Comparison of ENCODE assay signal across 8 mouse cellular contexts in the genomic region with DNA sequence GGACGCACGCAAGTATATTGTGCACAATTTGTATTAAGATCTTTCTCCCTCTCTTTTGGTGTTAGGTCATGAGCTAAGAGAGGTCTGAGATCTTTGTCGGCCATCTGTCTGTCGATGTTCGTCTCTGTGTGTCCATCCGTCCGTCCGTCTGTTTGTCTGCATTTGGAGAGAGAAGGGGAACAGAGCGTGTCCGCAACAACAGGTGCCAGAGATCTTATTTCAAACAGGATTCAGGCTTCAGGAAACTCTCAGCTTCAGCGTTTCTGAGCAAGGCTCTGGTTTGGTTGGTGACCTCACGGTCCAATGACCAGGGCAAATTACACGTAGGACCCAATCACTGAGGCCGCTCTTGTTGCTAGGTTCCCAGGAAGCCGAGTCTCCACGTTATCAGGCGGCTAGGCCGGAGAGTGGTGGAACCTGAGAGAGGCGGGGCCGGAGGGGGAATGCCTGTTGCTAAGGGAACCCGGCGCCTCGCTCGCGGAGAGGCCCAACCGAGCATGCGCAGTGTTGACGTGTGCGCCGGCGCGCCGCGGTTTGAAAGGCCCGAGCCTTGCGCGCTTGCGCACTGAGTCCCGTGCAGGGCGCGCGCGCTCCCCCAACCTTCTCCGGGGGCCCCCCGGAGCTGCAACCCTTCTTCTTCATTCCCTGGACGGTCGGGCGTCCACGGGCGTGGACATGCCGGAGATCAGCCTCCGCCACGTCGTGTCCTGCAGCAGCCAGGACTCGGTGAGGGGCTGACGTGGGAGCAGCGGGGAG. TPM values are rescaled to one million over a fixed set of nuclear protein-coding genes. Genes with fewer than 3 reads are reported as not detected.
A peak's percentile ranks its signal among the peaks of the same experiment; 100 is the strongest.
DNase-seq lines count a peak whose midpoint lies in the region; ATAC-seq and TF ChIP-seq lines count a peak whose summit lies in the region.

No protein-coding gene starts in this region.

- H3K4me3 ChIP-seq in forebrain, embryonic 10.5 days = peak overlapping the region; percentile 73
- peak overlapping the region; percentile 94 for H3K4me3 ChIP-seq in heart, embryonic 15.5 days
- H3K4me3 ChIP-seq in liver, embryonic 14.5 days (ENCODE audit: insufficient read depth in 1 of 2, low read depth in 2 of 2, low read length in 2 of 2) = peak overlapping the region; percentile 92 to 93
- peak overlapping the region; percentile 73 for H3K4me3 ChIP-seq in neural tube, embryonic 11.5 days (ENCODE audit: low read depth, low read length)
- peak overlapping the region; percentile 60 for H3K4me3 ChIP-seq in stomach, postnatal 0 days (ENCODE audit: low read depth, low read length)

- peak; percentile 99 for ATAC-seq in heart, embryonic 15.5 days (replicated peaks; ENCODE audit: insufficient number of reproducible peaks, insufficient read depth, low FRiP score, low read depth)
- ATAC-seq in liver, embryonic 14.5 days (ENCODE audit: insufficient read depth) = peak; percentile 98
- peak; percentile 96 for ATAC-seq in neural tube, embryonic 11.5 days (ENCODE audit: insufficient read depth, low FRiP score, low TSS enrichment)
- peak; percentile 99 for ATAC-seq in stomach, postnatal 0 days (ENCODE audit: low FRiP score, low TSS enrichment)

- H3K4me2 ChIP-seq in heart, embryonic 15.5 days = peak overlapping the region; percentile 72
- peak overlapping the region; percentile 87 for H3K4me2 ChIP-seq in liver, embryonic 14.5 days (ENCODE audit: low read depth)
- H3K4me2 ChIP-seq in neural tube, embryonic 11.5 days (ENCODE audit: low read depth) = peak overlapping the region; percentile 52
- H3K4me2 ChIP-seq in stomach, postnatal 0 days (replicated peaks; ENCODE audit: low read depth) = peak overlapping the region; percentile 63

- peaks cover 40% of the 10 kb centered on the region for H3K36me3 ChIP-seq in forebrain, embryonic 10.5 days (replicated peaks)
- H3K36me3 ChIP-seq in heart, embryonic 15.5 days = 0 out of 2 replicates have a peak, but pooled peaks cover 3% of the 10 kb centered on the region
- H3K36me3 ChIP-seq in liver, embryonic 14.5 days (replicated peaks; ENCODE audit: control insufficient read depth, insufficient read depth, low read depth) = peaks cover 2% of the 10 kb centered on the region
- no peaks in the 10 kb centered on the region for H3K36me3 ChIP-seq in neural tube, embryonic 11.5 days (ENCODE audit: control insufficient read depth, insufficient read depth, low read length)
- no peaks in the 10 kb centered on the region for H3K36me3 ChIP-seq in stomach, postnatal 0 days (ENCODE audit: control insufficient read depth, insufficient read depth, low read length)

- H3K9me3 ChIP-seq in forebrain, embryonic 10.5 days = peaks cover 4% of the 10 kb centered on the region; the same call in 1 of the 2 replicates
- H3K9me3 ChIP-seq in heart, embryonic 15.5 days (replicated peaks) = no peaks in the 10 kb centered on the region
- no peaks in the 10 kb centered on the region for H3K9me3 ChIP-seq in liver, embryonic 14.5 days (ENCODE audit: control insufficient read depth, low read length)
- no peaks in the 10 kb centered on the region for H3K9me3 ChIP-seq in neural tube, embryonic 11.5 days (ENCODE audit: control insufficient read depth, low read length)
- no peaks in the 10 kb centered on the region for H3K9me3 ChIP-seq in stomach, postnatal 0 days (ENCODE audit: control insufficient read depth, low read length)

- H3K9ac ChIP-seq in heart, embryonic 15.5 days = peak overlapping the region; percentile 93
- H3K9ac ChIP-seq in liver, embryonic 14.5 days (replicated peaks) = peak overlapping the region; percentile 89
- peak overlapping the region; percentile 71 for H3K9ac ChIP-seq in neural tube, embryonic 11.5 days (ENCODE audit: low read length)
- H3K9ac ChIP-seq in stomach, postnatal 0 days (ENCODE audit: low read length) = peak overlapping the region; percentile 75

- peak; percentile 98 to 99 for DNase-seq in CD8-positive naive resting alpha-beta T cell, adult 2 months (ENCODE audit: low read depth in 2 of 2, low spot score in 2 of 2)
- DNase-seq in c-Kit-positive CD71-negative TER-119-negative erythroid progenitor cells, embryonic 14.5 days (ENCODE audit: low read depth) = peak; percentile 99
- peak; percentile 100 for DNase-seq in forebrain, embryonic 10.5 days (ENCODE audit: extremely low spot score, low spot score)
- DNase-seq in kidney, postnatal 25 days = peak; percentile 99 to 100
- DNase-seq in liver, embryonic 14.5 days (ENCODE audit: low read depth in 3 of 3, low spot score in 3 of 3) = peak; percentile 98 to 99 (median 98)
- DNase-seq in neural tube, embryonic 11.5 days (ENCODE audit: low spot score) = peak; percentile 99
- DNase-seq in stomach, postnatal 0 days (ENCODE audit: low spot score) = peak; percentile 100

- H3K27ac ChIP-seq in forebrain, embryonic 10.5 days = peak overlapping the region; percentile 93
- H3K27ac ChIP-seq in heart, embryonic 15.5 days = peak overlapping the region; percentile 79
- H3K27ac ChIP-seq in liver, embryonic 14.5 days = peak overlapping the region; percentile 33; the same call in 1 of the 2 replicates
- H3K27ac ChIP-seq in neural tube, embryonic 11.5 days (ENCODE audit: low read depth, low read length) = peak overlapping the region; percentile 42; the same call in 1 of the 2 replicates
- peak overlapping the region; percentile 90 for H3K27ac ChIP-seq in stomach, postnatal 0 days (replicated peaks)

- H3K27me3 ChIP-seq in forebrain, embryonic 10.5 days (ENCODE audit: poor library complexity, severe bottlenecking) = no peaks in the 10 kb centered on the region
- H3K27me3 ChIP-seq in heart, embryonic 15.5 days = no peaks in the 10 kb centered on the region
- H3K27me3 ChIP-seq in liver, embryonic 14.5 days (ENCODE audit: control insufficient read depth, insufficient read depth, low read length) = no peaks in the 10 kb centered on the region
- H3K27me3 ChIP-seq in neural tube, embryonic 11.5 days (ENCODE audit: control insufficient read depth, insufficient read depth, low read length) = no peaks in the 10 kb centered on the region
- no peaks in the 10 kb centered on the region for H3K27me3 ChIP-seq in stomach, postnatal 0 days (ENCODE audit: control insufficient read depth, insufficient read depth, low read length)

- WGBS in forebrain, embryonic 10.5 days = under 1% methylated on average over 57 of the region's 57 CpGs
- under 1% methylated on average over 57 of the region's 57 CpGs for WGBS in heart, embryonic 15.5 days
- 1% methylated on average over 57 of the region's 57 CpGs for WGBS in liver, embryonic 14.5 days (ENCODE audit: insufficient replicate concordance)
- WGBS in neural tube, embryonic 11.5 days = under 1% methylated on average over 48 of the region's 57 CpGs
- WGBS in stomach, postnatal 0 days = 1% methylated on average over 54 of the region's 57 CpGs

- H3K4me1 ChIP-seq in forebrain, embryonic 10.5 days = peaks cover 20% of the 10 kb centered on the region
- peaks cover 11% of the 10 kb centered on the region for H3K4me1 ChIP-seq in heart, embryonic 15.5 days (replicated peaks)
- H3K4me1 ChIP-seq in liver, embryonic 14.5 days (replicated peaks; ENCODE audit: control insufficient read depth in 2 of 2, insufficient read depth in 2 of 2, low read length in 1 of 2) = peaks cover 0 to 12% of the 10 kb centered on the region in 2 experiments; a peak in 3 of 4 replicates
- 0 out of 2 replicates have a peak, but pooled peaks cover 4% of the 10 kb centered on the region for H3K4me1 ChIP-seq in neural tube, embryonic 11.5 days (ENCODE audit: control insufficient read depth, insufficient read depth, low read length)
- H3K4me1 ChIP-seq in stomach, postnatal 0 days (replicated peaks; ENCODE audit: control insufficient read depth, insufficient read depth) = peaks cover 3% of the 10 kb centered on the region; the same call in 1 of the 2 replicates

- TF ChIP-seq CTCF in liver, embryonic 14.5 days (IDR thresholded peaks at IDR 0.05; ENCODE audit: low read depth) = no peak
- no peak for TF ChIP-seq CTCF in stomach, postnatal 0 days (IDR thresholded peaks at IDR 0.05; ENCODE audit: low read depth)

- TF ChIP-seq EP300 in liver, embryonic 14.5 days (IDR thresholded peaks at IDR 0.05; ENCODE audit: low read depth) = no peak
- no peak for TF ChIP-seq EP300 in stomach, postnatal 0 days (optimal IDR thresholded peaks at IDR 0.05)

RNA-seq across cellular contexts. Expression of a gene that starts 0.7 kb away (rescaled TPM):
- 174 and 177 TPM in 2 replicates for polyA plus RNA-seq in forebrain, embryonic 10.5 days (2016; fragmentation: Nextera tagmentation; extraction: Ambion mirVana)
- 56.6 and 83.1 TPM in 2 replicates for polyA plus RNA-seq in heart, embryonic 15.5 days (2015; fragmentation: Nextera tagmentation; extraction: Ambion mirVana)
- 27.8 and 28.8 TPM in 2 replicates for polyA plus RNA-seq in liver, embryonic 14.5 days (2012; rRNA removed)
- 27.3 and 40.9 TPM in 2 replicates for polyA plus RNA-seq in liver, embryonic 14.5 days (2014; fragmentation: Nextera tagmentation; extraction: Ambion mirVana)
- polyA plus RNA-seq in neural tube, embryonic 11.5 days (2014; fragmentation: Nextera tagmentation; extraction: Ambion mirVana) = 100 and 120 TPM in 2 replicates
- 27.4 and 31.4 TPM in 2 replicates for polyA plus RNA-seq in stomach, postnatal 0 days (2015; fragmentation: Nextera tagmentation; extraction: Ambion mirVana)

RNA-seq across cellular contexts. Expression of a gene that starts 0.9 kb away (rescaled TPM):
- not detected in 2 replicates for polyA plus RNA-seq in forebrain, embryonic 10.5 days (2016; fragmentation: Nextera tagmentation; extraction: Ambion mirVana)
- polyA plus RNA-seq in heart, embryonic 15.5 days (2015; fragmentation: Nextera tagmentation; extraction: Ambion mirVana) = 0.46 TPM in 1 of 2 replicates, not detected in the other
- not detected in 2 replicates for polyA plus RNA-seq in liver, embryonic 14.5 days (2012; rRNA removed)
- not detected in 2 replicates for polyA plus RNA-seq in liver, embryonic 14.5 days (2014; fragmentation: Nextera tagmentation; extraction: Ambion mirVana)
- polyA plus RNA-seq in neural tube, embryonic 11.5 days (2014; fragmentation: Nextera tagmentation; extraction: Ambion mirVana) = not detected in 2 replicates
- polyA plus RNA-seq in stomach, postnatal 0 days (2015; fragmentation: Nextera tagmentation; extraction: Ambion mirVana) = 61.2 and 62.9 TPM in 2 replicates

RNA-seq across cellular contexts. Expression of a gene that starts 16.3 kb away (rescaled TPM):
- polyA plus RNA-seq in forebrain, embryonic 10.5 days (2016; fragmentation: Nextera tagmentation; extraction: Ambion mirVana) = 6.9 and 7.3 TPM in 2 replicates
- 6.0 and 8.3 TPM in 2 replicates for polyA plus RNA-seq in heart, embryonic 15.5 days (2015; fragmentation: Nextera tagmentation; extraction: Ambion mirVana)
- 1.7 and 1.8 TPM in 2 replicates for polyA plus RNA-seq in liver, embryonic 14.5 days (2012; rRNA removed)
- polyA plus RNA-seq in liver, embryonic 14.5 days (2014; fragmentation: Nextera tagmentation; extraction: Ambion mirVana) = 1.0 and 1.6 TPM in 2 replicates
- 16.4 and 19.1 TPM in 2 replicates for polyA plus RNA-seq in neural tube, embryonic 11.5 days (2014; fragmentation: Nextera tagmentation; extraction: Ambion mirVana)
- 4.3 and 5.7 TPM in 2 replicates for polyA plus RNA-seq in stomach, postnatal 0 days (2015; fragmentation: Nextera tagmentation; extraction: Ambion mirVana)

RNA-seq across cellular contexts. Expression of a gene that starts 34.6 kb away (rescaled TPM):
- 0.82 and 1.3 TPM in 2 replicates for polyA plus RNA-seq in forebrain, embryonic 10.5 days (2016; fragmentation: Nextera tagmentation; extraction: Ambion mirVana)
- polyA plus RNA-seq in heart, embryonic 15.5 days (2015; fragmentation: Nextera tagmentation; extraction: Ambion mirVana) = 0.25 and 0.29 TPM in 2 replicates
- not detected in 2 replicates for polyA plus RNA-seq in liver, embryonic 14.5 days (2012; rRNA removed)
- not detected in 2 replicates for polyA plus RNA-seq in liver, embryonic 14.5 days (2014; fragmentation: Nextera tagmentation; extraction: Ambion mirVana)
- 0.50 and 0.70 TPM in 2 replicates for polyA plus RNA-seq in neural tube, embryonic 11.5 days (2014; fragmentation: Nextera tagmentation; extraction: Ambion mirVana)
- 0.07 and 0.10 TPM in 2 replicates for polyA plus RNA-seq in stomach, postnatal 0 days (2015; fragmentation: Nextera tagmentation; extraction: Ambion mirVana)

RNA-seq across cellular contexts. Expression of a gene that starts 40.0 kb away (rescaled TPM):
- 111 and 113 TPM in 2 replicates for polyA plus RNA-seq in forebrain, embryonic 10.5 days (2016; fragmentation: Nextera tagmentation; extraction: Ambion mirVana)
- polyA plus RNA-seq in heart, embryonic 15.5 days (2015; fragmentation: Nextera tagmentation; extraction: Ambion mirVana) = 37.5 and 40.8 TPM in 2 replicates
- 3.8 and 4.0 TPM in 2 replicates for polyA plus RNA-seq in liver, embryonic 14.5 days (2012; rRNA removed)
- 2.3 TPM in 2 replicates for polyA plus RNA-seq in liver, embryonic 14.5 days (2014; fragmentation: Nextera tagmentation; extraction: Ambion mirVana)
- 69.2 and 79.1 TPM in 2 replicates for polyA plus RNA-seq in neural tube, embryonic 11.5 days (2014; fragmentation: Nextera tagmentation; extraction: Ambion mirVana)
- 13.6 and 15.8 TPM in 2 replicates for polyA plus RNA-seq in stomach, postnatal 0 days (2015; fragmentation: Nextera tagmentation; extraction: Ambion mirVana)

Comparison
In these comparisons a context has a peak if more than half of its experiments do, and no peak if none do; other contexts are left out.
1. Peak in every context shown above with its lines: DNase-seq, ATAC-seq, H3K4me3 ChIP-seq and H3K27ac ChIP-seq.
2. H3K27ac ChIP-seq: peak in every context shown above with its lines; median percentile 93 in forebrain, embryonic 10.5 days; 90 in stomach, postnatal 0 days; 79 in heart, embryonic 15.5 days; 42 in neural tube, embryonic 11.5 days; 33 in liver, embryonic 14.5 days.
3. RNA of a gene that starts 0.9 kb away (polyA plus RNA-seq): 61.2 to 62.9 TPM in stomach, postnatal 0 days; not detected in neural tube, embryonic 11.5 days, not detected in forebrain, embryonic 10.5 days, not detected in liver, embryonic 14.5 days and 0.46 TPM in heart, embryonic 15.5 days; every median in the first group is over 10 times any median in the second.